Mouse (Mus musculus) E14TG2a.4 (cell line): ENCODE measurements around the gene Slc50a1.

ENCODE experiments used
- CTCF ChIP-seq: conservative IDR thresholded peaks from 2 replicates; pipeline ENCODE4 v1.5.1; 2014; ENCODE audit warnings: low read length
- NANOG ChIP-seq: IDR thresholded peaks from 2 replicates; pipeline ENCODE4 v1.6.1; 2014; ENCODE audit warnings: borderline replicate concordance, low read length, mixed read lengths

DNA sequence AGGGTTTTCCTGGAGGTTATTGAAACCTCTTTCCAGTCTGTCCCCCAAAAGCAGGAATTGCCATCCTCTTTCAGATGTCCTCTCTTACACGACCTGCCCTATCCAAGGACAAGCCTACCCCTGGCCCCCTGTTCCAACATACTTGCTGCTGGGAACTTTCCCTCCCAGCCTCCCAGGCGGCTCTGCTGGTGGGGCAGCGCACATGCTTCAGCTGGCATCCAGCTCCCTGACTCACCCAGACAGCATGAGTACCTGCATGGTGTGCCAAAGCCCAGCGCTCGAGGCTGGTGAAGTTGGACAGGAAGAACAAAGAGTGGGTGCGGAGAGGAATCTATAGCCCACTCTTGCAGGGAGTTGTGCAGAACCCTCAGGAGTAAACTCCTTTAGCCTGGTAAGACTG lies 521 bp upstream of the Slc50a1 start:
- TF ChIP-seq CTCF (no peak), NANOG (no peak)
